Mouse (Mus musculus): ENCODE data around the gene Tfap4.
"Not testable (repeated sequence)": the region's sequence is repeated elsewhere in the genome, so short reads cannot be mapped to it uniquely, and the experiment has no call there.

Gene Tfap4

DNA sequence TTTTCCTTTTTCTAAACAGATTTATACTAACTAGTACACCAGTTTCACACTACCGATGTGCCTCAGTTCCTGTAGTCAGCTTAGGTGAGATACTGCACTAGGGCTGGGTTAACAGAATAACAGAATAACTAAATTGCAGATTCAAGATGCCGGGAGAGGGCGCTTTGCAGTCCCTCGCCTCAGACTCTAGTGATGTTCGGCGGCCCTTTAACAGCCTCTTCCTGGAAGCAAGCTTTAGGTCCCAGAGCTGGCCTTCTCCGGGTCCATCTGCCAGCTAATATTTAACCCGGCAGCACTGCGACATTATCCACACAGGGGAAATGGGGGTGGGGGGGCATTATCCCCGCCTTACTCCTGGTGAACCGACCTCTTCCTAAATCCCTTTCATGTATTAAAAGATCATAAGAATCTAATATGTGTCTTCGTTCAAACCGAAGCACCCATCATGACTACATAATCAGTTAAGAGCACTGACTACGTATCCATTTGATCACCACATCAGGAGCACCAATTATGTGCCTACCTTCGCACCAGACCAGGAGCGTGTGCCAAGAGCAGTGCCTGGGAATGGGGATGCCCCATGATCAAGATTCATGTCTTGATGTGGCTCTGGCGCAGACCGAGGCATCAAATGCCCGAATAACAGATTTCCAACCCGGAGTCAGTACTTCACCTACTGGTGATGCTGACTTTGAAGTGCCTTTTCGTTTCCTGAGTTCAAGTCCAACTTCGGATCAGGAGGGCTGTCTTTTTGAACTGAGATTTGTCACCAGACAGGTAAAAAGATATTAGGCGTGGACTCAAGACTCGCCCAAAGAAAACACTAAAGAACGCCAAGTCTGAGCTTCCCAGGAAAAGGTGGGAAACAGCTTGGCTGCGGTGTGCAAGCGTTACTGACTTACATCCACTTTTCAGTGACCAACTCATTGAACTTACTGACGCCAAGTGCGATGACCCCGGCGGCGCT, 33.5 kb upstream of the Tfap4 start:
- DNase-seq: peak in 1 of 2 experiments; percentile 57

- no peak for DNase-seq
Measured at GRCm38 (mm10) chr16:4590236-4590635, 30.6 kb upstream of the Tfap4 start.

DNA sequence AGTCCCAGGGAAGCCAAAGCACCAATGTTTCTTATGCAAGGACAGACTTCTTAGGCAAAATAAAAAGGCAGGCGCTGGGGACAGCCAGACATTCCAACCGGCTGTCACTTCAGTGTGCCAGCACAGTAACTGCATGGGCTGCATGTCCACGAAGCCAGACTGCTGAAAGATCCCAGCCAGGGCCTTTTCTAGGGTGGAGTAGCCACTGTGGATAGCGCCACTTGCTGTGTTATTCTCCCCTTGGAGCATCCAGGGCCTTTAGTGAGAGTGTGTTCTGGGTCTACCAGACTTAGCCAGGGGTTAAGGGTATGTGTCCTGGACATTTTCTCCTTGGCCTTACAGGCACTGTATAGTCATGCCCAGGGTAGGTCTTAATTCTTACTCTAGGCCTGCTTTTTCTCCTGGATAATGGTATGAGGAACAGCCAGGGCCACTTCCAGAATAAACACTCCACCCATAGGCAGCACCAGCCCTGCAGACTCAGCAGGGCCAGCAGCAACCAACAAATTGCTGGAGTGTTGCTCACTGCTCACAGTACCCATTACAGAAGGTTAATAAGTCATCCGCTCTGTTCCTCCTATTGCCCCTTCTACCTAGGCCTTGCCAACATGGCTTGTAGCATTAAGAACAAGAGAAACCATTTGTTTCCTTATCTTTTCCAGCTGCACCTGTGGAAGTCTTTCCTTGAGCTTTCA, 28.0 kb upstream of the Tfap4 start:
- DNase-seq: no peak

DNA sequence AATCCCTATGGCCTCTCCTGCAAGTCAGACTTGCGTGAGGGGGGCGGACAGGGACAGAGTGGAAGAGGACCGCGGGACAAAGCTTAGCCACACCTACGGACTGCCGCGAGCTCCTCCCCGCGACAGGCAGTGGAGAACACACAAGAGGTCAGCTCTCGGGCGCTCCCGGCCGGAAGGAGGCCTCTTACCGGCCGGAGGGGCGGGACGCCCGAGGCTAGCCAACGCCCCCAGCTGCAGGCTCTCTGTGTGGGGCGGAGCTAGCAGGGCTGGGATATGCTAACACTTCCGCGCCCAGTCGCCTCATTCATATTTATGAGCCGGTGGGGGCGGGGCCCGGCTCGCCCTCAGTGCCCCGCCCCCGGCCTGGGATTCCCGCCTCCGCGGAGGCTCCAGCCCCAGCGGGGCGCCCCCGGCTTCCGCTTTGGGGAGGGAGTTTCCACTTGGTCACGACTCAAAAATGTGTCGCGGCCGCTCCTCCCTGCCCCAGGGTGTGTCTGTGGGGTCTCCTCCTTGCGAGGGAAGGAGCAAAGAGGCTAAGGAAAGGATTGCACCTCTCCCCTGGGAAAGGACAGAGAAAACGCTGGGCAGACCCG, 27.0 kb upstream of the Tfap4 start:
- peak; percentile 96 for DNase-seq

DNA sequence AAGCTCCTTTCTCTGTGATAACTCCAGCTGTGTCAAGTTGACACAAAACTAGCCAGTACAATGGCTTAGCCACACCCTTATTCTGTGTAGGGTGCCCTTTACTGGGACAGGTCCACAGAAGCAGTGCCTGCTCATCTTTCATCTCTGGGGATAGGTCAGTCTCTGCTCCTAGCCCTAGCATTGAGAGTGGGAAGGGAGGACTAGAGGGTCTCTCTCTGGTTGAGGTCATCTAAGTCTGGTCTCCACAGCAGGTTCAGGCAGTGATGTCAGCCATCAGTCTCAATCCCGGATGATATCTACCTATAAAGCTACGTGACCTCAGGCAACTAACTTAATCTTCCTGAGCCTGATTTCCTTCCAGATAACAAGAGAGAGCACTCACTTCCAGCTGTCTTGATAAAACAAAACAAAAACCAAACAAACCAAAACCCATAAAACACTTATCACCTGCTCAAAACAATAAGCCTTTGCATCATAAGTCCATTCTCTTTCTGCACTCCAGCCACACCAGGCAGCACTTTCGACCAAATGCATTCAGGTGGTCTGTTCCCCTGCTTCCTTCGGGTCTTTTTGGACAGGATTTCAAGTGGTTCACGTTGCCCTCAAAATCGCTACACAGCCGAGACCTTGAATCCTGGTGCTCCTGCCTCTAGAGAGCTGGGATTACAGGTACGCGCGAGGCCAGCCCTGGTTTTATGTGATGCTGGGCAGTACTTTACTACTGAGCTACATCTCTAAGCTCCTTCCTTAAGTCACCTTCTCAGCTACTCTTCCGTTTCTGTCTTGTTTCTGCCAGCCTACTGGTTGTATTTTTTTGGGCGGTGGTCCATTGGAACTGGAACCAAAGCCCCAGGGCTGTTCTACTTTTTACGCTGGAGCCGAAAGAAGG, 26.2 kb upstream of the Tfap4 start:
- no peak for DNase-seq

GRCm38 (mm10) chr16:4584438-4584837, 24.8 kb upstream of the Tfap4 start:
- no peak for DNase-seq

DNA sequence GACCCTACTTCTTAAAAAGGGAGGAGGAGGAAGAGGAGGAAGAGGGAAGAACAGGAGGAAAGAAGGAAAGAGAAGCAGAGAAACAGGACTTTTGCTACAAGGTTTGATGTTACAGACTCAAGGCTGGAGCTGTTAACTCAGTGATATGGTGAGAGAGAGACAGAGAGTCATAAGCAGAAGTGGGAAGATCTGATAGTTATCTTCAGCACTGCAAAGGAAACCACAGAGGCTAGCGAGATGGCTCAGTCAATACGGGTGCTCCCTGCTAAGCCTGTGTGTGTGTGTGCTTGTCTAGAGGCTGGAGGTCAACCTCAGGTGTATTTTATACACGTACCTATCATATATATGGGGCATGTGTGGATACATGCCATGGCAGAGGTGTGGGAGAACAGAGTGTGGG, 24.2 kb upstream of the Tfap4 start:
- DNase-seq: peak in 1 of 2 experiments; percentile 32

DNA sequence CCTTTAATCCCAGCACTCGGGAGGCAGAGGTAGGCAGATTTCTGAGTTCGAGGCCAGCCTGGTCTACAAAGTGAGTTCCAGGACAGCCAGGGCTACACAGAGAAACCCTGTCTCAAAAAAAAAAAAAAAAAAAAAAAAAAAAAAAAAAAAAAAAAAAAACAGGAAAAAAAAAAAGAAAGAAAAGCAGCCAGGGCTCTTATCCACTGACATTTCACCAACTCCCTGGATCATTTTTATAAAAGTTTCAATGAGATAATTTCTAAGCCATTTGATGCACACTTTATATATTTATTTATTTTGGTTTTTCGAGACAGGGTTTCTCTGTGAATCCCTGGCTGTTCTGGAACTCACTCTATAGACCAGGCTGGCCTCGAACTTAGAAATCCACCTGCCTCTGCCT, 21.5 kb upstream of the Tfap4 start:
- not testable (repeated sequence) for DNase-seq

DNA sequence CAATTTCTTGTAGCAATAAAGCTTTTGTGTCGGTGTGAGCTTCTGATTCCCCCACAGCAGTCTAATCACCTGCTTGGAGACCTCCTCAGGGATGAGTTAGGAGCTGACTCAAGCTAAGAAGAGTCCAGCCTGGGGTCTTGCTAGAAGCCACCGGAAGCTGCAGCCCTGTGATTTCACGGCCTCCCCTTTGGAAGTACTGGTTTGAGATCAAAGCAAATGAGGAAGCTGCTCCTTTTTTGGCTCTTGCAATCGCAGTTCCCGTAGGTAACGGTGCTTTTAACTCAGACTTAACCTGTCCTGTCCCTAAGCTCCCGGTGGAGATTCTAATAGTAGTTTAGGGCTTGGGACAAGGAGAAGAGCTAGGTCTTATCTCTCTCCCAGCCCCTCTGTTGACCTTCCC, 19.0 kb upstream of the Tfap4 start:
- no peak for DNase-seq

GRCm38 (mm10) chr16:4576873-4577272, 17.2 kb upstream of the Tfap4 start:
- DNase-seq: no peak

GRCm38 (mm10) chr16:4576038-4576437, 16.4 kb upstream of the Tfap4 start:
- no peak for DNase-seq

DNA sequence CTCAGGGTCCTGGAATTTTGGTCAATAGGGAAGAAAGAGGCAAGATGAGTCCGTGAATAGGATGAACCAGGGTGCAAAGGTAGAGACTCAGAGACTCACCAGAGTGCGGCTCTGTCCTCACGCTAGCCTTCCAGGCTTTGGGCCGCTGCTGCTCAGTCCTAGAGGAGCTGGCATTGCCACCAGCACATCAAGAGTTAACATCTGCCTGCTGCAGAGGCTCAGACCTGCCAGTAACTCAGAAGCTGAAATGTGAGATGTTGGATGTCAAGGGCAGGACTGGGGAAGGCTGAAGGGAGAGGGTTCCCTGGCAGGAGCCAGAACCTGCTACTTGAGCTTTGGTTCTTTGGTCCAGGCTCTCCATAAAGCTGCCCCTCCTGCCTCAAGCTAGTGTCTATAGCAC, 11.1 kb upstream of the Tfap4 start:
- no peak for DNase-seq

DNA sequence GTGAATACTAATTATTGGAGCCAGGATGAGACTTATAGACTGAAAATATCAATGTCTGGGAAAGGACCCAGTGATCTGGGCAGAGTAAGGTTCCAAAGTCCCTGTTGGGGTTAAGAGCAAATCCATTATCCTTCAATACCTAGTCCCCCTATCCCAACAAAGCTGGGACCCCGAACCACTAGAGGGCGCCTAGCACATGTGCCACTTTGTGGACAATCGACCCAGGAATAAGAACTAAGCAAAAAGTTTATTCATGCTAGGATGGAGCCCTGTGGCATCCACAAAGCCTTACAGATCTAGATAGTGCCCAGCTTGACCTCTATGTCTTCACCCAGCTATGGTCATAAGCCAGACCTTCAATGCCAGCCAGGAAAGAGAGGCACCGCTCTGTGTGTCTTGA, 8.3 kb upstream of the Tfap4 start:
- DNase-seq: peak; percentile 46 to 83

DNA sequence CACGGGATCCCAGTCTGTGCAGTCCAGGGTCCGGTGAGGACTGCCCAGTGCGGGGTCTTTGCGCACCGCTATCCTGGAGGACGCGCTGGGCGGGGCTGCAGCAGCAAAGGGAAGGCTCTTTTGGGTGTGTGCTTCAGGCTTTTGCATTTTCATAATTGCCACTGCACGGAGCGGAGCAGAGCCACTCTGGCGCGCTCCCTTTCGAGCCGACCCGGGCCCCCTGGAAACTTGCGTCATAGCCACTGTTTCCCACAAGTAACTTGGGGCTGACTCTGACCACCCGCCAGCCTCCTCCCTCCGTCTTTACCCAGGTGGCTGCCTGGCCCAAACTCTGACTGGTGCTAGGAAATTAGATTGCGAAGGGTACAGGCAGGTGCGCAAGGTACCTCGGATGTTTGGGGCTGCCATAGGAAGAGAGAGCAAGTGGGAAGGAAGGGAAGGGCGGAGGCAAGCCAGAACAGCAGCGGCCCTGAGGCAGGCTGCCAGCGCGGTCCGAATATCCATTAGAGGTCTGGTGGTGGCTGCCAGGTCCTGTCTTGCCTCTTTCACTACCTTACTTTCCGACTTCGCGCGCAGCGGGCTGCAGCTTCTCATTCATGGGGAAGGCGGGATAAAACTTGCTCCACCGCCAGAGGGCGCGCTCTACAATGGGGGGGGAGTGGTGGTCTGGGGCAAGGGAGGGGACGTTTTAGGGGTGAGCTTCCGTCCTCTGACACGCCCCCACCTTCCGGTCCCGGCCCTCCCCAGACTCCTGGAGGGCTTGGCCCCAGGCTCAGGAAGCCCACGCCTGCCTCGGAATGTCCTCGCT, 695 bp upstream of the Tfap4 start:
- DNase-seq: peak; percentile 49 to 61

DNA sequence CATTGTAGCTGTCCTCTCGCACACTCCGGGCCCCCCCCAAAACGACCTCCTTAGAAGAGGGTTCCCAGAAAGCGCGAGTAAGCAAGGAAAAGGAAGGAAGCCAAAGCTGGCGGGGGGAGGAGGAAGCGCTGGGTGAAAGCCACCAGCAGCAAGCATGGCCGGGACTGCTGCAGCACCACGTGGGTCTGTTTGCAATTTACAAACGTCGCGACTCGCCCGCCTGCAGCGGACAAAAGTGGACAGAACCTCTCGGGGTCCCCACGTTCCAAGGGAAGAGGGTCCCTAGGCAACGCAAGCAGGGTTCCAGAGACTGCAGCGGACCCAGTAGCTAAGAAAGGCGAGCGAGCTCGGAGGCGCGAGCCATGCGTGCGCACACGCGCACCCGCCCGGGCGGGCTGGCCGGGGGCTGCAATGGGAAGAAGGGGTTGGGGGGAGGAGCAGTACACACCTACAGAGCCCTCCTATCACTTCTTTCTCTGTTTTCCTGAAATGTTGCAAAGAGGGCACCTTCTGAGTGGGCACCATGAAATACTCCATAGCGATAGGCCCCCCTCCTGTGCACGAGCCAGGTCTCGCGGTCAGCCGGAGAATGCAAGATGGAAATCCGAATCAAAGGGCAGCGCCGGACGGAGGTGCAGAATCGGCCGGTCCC, 548 bp downstream of the Tfap4 start:
- DNase-seq: peak; percentile 51 to 65

DNA sequence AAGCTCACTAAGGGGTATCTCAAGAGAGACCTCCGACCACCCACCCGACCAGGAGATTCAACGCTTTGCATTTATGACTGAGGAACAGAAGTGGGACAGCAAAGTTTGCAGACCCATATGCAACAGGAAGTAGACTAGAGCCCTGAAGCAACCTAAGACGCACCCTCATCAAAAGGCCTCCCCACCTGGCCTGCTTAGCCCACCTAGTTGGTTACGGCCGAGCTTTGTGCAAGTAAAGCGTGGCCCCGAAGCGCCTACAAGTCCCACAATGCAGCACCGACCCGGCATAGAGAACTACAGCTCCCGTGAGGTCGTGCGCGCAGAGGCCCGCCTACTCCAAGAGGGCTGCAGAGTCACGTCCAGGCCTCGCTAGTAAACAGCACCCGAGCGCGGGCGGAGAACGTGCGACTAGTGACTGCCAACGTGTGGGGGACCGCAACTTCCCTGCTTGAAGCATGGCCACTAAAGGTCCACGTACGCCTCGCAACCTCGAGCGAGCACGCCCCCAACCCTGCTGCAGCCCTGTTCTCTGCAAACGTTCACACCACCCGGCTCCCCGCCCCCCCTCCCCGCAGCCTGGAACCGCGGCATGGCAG, 1.2 kb downstream of the Tfap4 start:
- peak; percentile 83 to 87 for DNase-seq

DNA sequence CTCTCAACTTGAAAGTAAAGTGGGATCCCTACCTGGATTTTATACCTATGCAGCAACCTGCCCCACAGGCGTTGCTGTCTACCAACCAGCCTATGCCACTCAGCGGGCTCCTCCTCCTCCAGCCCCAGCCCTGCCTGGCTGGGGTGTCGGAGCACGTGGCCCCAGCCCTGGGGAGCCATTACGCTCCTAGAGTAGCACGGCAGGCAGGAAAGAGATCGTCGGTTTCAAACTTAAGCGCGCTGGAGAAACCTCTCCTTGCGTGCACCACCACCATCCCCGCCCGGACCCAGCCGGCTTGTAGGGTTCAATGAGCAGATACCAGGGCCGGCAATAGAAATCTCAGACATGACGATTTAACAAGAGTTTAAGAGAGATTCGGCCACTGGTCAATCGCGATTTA, 1.7 kb downstream of the Tfap4 start:
- peak; percentile 54 to 58 for DNase-seq

DNA sequence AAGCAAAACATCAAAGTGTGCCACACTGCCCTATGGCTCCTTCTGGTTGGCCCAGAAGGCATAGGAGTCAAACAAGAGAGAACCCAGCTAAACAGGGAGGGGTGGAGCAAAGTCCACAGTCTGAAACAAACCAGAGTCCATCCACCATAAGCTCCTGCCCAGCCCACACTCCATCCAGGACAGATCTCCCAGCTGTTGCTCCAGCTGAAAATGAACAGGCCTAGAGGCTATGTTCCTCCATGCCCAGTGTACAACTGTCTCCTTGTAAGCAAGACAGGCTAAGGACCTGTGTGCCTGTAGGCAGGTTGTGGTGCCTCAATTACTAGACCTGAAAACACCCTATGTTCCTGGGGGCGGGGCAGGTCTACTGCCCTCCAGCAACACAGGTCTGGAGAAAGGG, 2.6 kb downstream of the Tfap4 start:
- no peak for DNase-seq

DNA sequence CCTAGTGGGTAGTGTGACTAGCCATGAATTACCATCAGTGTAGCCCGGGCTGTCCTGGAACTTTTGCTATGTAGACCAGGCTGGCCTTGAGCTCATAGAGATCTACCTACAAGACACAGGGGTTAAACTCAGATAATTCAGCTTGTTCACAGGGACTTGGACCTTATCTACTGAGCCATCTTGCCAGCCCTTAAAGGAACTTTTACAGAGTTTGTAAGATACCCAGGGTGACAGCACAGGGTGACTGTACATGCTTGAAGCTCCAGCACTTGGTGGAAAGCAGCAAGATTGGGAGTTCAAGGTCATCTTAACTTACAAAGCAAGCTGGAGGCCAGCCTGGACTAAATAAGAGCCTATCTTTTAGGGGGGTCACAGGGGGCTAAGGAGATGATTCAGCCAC, 4.1 kb downstream of the Tfap4 start:
- DNase-seq: no peak

- no peak for DNase-seq
Measured at GRCm38 (mm10) chr16:4552829-4553550, 6.7 kb downstream of the Tfap4 start.
